Mouse (Mus musculus): ENCODE measurements at regions not wholly inside any gene's neighbourhood (a gene's known extent, or its start where the extent isn't known, plus 50 kb on each side); places are given as distances from the start of the nearest gene placed in this dataset.

GRCm38 (mm10) chr4:55874276-55874675 lies 342.0 kb upstream of the Klf4 start:
- ATAC-seq (replicated peaks; ENCODE audit: poor library complexity, severe bottlenecking), result no peak

DNA sequence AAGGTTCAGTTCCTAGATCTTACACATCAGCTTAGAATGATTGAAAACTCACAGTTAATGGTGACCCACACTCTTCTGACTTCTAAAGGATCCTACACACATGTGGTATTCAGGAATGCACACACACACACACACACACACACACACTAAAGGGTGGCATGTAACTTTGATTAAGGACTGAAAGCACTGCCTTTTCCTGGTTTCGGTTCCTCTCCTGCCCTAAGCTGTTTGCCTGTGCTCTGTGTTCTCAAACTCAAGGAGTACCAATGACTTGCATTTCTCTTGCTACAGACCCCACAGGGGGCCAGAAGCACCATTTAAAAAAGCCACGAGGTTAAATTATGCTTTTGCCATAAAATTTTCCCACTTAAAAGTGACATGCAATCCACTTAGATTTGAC lies 327.8 kb upstream of the Klf4 start:
- peak; percentile 88 for ATAC-seq (replicated peaks; ENCODE audit: poor library complexity, severe bottlenecking)

DNA sequence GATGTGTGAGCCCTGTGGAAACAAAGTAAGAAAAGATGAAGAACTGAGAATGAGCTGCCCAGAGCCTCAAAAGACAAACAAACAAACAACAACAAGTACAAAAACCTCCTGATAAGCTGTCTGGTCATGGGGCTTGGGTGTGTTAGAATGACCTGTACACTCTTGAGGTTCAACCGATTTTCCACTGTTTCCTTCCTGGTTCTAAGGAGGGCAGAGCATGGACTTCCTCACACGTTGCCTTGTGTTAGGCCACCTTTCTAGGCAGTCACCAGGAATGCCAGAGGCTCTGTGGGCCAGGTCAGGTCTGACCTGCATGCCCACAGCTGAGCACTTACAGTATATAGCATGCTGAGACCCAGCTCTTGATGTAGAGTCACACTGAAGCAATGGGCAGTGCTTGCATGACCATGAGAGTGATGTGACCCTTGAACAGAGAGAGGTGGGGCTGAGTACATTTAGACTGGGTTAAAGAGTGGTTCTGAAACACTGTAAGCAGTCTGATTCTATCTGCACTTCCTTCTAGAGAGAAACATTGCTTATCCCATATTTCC lies 327.0 kb upstream of the Klf4 start:
- no peak for ATAC-seq (replicated peaks; ENCODE audit: poor library complexity, severe bottlenecking)

DNA sequence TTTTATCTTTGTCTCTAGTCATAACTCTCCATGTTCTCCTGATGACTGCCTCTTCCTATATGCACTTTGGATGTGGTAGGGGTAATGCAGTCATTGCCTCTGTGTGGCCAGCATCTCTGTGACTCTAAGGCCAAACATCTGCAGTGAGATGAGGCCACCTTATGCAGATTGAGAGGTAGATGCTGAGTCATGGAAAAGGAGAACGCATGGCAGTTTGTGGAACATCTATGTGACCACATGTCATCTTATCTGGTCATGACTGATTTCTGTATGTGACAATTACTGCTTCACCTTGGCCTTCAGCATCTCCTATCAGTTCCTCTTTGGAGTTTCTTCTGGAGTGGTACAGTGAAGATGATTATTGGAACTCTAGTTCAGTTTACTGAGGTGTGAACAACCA lies 319.2 kb upstream of the Klf4 start:
- no peak for ATAC-seq (replicated peaks; ENCODE audit: poor library complexity, severe bottlenecking)

DNA sequence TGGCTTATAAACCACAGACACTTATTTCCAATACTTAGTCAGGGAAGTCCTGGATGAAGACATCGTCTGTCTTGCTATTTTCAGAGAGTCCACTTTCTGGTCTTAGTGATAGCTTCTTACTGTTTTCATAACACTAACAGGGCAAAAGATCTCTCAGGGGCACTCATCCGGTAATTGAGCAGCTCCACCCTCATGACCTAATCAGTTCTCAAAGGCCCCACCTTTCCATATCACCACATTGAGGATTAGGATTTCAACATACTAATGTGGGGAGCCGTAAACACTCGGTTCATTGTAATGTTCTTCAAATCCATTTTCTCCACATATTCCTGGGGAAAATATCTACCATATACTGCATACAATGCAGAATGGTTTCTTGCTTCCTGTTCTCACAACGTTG lies 318.8 kb upstream of the Klf4 start:
- no peak for ATAC-seq (replicated peaks; ENCODE audit: poor library complexity, severe bottlenecking)

DNA sequence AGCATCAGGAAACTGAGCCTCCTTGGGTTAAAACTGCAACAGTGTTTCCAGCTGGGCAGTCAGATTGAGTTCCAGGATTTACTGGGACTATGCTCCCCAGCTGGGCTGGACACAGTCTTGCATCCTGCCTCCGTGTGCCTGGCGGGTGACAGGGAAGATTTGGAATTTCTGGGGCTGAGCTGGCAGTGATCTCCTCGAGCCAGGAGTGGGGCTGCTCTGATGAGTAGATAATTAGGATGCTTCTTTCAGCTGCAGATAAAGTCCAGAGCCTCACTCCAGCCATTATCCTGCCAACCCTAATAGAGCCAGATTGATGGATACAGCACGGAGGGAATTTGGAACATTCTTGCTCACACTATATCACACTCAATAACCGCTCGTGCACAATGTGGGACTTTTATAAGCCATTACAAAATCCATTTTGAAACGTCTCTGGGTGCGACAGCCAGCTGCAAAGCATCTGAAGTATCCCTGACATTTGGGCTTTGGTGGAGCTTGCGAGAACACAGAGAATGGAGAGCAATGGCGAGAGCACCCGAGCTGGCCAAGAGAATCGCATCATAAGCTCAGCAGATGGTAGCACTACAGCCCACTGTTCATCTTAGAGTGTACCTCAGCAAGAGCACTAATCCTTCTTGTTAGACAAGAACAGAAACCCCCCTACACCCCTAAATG lies 311.6 kb upstream of the Klf4 start:
- no peak for ATAC-seq (replicated peaks; ENCODE audit: poor library complexity, severe bottlenecking)

DNA sequence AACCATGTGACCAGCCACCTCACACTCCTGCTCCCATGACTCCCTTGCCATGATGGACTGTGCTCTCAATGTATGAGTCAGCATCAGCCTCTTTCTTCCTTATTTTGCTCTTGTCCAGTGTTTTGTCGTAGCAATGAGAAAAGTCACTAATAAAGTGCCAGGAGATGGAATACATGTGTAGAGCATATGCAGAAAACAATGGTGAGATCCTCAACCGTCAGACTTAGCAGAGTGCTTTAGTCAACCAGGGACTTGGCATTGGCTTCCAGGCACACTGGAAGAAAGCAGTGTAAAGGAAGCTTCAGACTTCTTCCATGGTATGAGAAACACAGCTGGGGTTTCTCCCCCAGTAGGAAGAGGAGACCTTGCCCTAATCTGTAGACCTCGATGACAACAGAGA lies 306.3 kb upstream of the Klf4 start:
- no peak for ATAC-seq (replicated peaks; ENCODE audit: poor library complexity, severe bottlenecking)

- peak; percentile 99 for ATAC-seq (replicated peaks; ENCODE audit: poor library complexity, severe bottlenecking)
These were observed 291.9 kb upstream of the Klf4 start for GRCm38 (mm10) chr4:55824047-55824760.

- peak; percentile 52 for ATAC-seq (replicated peaks; ENCODE audit: poor library complexity, severe bottlenecking)
These were observed 291.3 kb upstream of the Klf4 start for GRCm38 (mm10) chr4:55823583-55823982.

DNA sequence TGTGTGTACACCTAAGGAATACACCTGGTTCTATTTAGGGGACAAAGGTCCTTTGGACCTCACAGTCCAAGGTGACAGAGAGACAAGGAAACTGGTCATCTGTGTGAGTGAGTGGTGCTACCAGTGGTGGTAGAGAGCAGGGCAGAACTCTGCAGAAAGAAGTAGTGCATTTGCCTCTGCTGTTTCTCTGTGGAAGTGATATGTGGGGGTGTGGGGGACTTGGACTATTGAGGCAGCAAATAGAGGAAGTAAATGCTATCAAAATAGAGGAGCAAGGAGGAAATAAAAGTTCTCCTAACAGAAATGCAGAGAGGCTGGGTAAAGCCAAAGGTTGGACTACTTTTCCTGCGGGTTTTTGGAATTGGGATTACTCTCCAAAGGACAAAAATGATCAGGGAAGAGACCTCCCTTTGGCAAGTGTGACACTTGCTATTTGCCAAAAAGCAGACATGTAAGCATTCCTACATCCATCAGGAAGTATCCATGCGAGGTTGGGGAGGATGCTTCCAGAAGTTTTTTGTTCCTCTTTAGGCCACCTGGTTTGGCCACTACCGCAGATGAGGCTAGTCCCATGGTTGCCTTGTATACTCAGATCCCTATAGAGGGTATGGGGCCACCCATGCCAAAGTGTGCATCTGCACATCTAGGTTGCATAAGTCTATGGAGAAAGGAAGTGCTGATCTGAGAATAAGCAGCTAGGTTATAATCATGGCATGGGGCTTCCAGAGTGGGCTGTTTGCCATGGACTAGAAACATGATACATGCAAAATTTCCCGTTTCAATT lies 285.0 kb upstream of the Klf4 start:
- ATAC-seq (replicated peaks; ENCODE audit: poor library complexity, severe bottlenecking), result peak; percentile 69

GRCm38 (mm10) chr4:55815832-55816231 lies 283.6 kb upstream of the Klf4 start:
- ATAC-seq (replicated peaks; ENCODE audit: poor library complexity, severe bottlenecking), result peak; percentile 62

DNA sequence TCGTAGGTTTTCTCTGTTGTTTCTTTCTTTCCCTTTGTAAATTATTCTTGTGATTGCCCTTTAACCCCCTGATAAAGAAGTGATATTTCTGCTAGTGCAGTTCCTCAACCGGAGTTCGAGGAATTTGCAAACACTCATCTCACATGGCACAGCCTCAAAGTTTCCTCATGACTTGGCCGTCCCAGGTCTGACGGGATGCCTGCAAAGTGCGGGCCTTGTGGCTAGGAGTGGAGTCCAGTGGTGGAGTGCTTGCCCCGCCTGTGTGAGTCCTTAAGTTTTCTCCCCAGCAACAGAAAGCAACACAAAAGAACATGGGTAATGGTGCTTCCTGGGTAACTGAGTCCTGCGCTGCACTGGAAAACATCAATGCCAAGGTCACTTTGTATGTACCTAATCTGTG lies 280.6 kb upstream of the Klf4 start:
- no peak for ATAC-seq (replicated peaks; ENCODE audit: poor library complexity, severe bottlenecking)

DNA sequence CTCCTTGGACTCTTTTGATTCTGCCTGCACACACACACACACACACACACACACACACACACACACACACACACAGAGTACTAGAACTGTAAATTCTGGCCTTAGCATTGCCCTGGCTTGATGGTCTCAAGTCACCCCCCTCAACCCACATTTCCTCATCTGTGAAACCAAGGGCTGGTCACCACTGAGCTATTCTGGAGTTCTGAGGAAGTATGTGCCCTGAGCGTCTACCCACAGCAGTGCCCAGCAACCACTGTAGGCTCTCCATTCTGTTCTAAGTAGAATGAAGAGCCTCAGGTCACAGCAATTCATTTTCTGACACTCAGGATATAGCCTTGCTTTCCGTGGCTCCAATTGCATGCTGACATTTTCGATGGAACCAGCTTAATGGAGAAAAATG lies 279.4 kb upstream of the Klf4 start:
- peak; percentile 75 for ATAC-seq (replicated peaks; ENCODE audit: poor library complexity, severe bottlenecking)

- no peak for ATAC-seq (replicated peaks; ENCODE audit: poor library complexity, severe bottlenecking)
These were observed 276.2 kb upstream of the Klf4 start for GRCm38 (mm10) chr4:55808501-55808900.

GRCm38 (mm10) chr4:55806799-55807198 lies 274.5 kb upstream of the Klf4 start:
- no peak for ATAC-seq (replicated peaks; ENCODE audit: poor library complexity, severe bottlenecking)

DNA sequence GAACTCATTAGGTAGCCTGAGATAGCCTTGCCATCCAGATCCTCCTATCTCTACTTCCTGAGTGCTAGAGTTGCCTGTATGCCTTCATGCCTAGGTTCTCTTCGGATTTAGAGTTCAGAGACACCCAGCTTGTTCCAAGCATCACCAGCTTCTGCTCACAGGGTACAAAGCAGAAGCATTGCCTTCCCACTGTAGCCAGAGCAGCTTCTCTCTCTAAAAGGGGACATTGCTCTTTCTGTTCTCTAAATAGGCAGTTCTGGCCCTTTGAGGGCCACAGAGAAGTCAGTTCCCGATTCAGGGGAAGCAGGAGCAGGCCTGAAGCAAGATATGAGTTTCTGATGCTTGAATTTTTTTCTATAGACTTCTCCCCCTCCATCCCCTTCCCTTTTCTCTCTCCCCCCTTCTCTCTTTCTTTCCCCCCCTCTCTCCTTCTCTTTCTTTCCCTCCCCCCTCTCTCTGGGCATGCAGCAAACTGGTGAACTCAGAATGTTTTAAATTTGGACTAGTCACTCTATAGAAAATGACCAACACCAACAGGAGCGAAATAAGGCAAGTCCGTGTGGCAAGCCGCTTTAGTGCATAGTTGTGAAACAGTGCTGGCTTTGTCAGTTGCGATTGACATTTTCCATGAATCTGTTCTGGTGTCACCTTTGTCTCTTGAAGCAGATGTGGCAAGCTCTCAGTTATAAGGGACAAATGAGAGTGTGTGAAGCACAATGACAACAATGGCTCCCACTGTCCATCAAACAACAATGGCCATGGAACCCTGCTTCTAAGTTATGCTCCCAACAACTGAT lies 273.2 kb upstream of the Klf4 start:
- peak; percentile 85 for ATAC-seq (replicated peaks; ENCODE audit: poor library complexity, severe bottlenecking)

GRCm38 (mm10) chr4:55802101-55802500 lies 269.8 kb upstream of the Klf4 start:
- ATAC-seq (replicated peaks; ENCODE audit: poor library complexity, severe bottlenecking), result no peak

- ATAC-seq (replicated peaks; ENCODE audit: poor library complexity, severe bottlenecking), result peak; percentile 93
These were observed 265.8 kb upstream of the Klf4 start for GRCm38 (mm10) chr4:55798099-55798498.

GRCm38 (mm10) chr4:55781329-55781847 lies 249.1 kb upstream of the Klf4 start:
- ATAC-seq (replicated peaks; ENCODE audit: poor library complexity, severe bottlenecking), result no peak

DNA sequence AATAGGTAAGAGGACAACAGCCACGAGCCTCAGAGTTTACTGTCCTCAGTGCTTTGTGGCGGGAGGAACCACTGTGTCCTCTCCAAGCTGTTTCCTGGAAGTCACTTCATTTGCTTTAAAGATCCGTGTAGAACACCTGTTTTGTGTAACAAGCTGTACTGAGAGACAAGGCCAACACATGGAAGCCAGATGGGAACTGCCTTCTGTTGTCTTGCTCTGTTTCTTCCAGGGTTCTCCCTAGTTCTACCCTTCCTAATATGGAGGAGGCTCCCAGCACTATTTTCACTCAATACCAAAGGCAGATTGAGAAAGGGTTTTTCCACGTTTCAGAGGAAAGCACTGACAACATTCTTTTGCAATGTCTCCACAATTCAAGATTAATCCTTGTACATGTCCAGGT lies 247.3 kb upstream of the Klf4 start:
- ATAC-seq (replicated peaks; ENCODE audit: poor library complexity, severe bottlenecking), result no peak
